In the genomic region with DNA sequence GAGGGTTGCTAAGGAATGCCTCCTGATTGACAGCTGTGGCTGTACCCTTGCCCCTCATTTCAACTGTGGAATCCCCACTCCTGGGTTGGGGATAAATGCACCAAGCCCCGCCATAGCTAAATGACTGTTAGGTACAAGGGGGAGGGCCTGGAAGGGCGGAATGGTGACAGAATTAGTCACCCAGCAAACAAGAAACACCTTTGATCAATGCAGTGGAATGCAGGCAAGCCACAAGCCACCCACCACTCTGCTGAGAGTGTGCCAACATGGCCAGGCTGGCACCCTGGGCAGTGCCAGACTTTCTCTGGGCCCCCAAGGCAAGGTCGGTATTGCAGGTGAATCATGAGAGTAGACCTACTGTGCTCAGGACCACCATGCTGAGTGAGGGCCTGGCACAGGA, we compare ENCODE assay signal across 26 mouse cellular contexts. TPM values are rescaled to one million over a fixed set of nuclear protein-coding genes. Genes with fewer than 3 reads are reported as not detected.
DNase-seq lines count a peak whose midpoint lies in the region; ATAC-seq and TF ChIP-seq lines count a peak whose summit lies in the region.
"Had no signal": no experiment of that assay in that cellular context is flagged by ENCODE, and none has a peak within 500 bp of the region (broad histone marks: within the 10 kb centered on the region; RNA-seq: fewer than 3 reads in every experiment).

No protein-coding gene starts in this region.

- H3K4me3 ChIP-seq in stomach, postnatal 0 days (ENCODE audit: low read depth, low read length): no peak overlapping the region
- H3K4me3 ChIP-seq: forebrain, embryonic 10.5 days; forebrain, embryonic 13.5 days; heart, embryonic 12.5 days; heart, embryonic 15.5 days had no signal

- no peak overlapping the region for H3K4me2 ChIP-seq in stomach, postnatal 0 days (replicated peaks; ENCODE audit: low read depth)
- H3K4me2 ChIP-seq: forebrain, embryonic 13.5 days; heart, embryonic 12.5 days; heart, embryonic 15.5 days; hindbrain, embryonic 14.5 days had no signal

- no peaks in the 10 kb centered on the region for H3K4me1 ChIP-seq in stomach, postnatal 0 days (replicated peaks; ENCODE audit: control insufficient read depth, insufficient read depth)
- H3K4me1 ChIP-seq: heart, embryonic 12.5 days; heart, embryonic 15.5 days had no signal

- H3K9me3 ChIP-seq in stomach, postnatal 0 days (ENCODE audit: control insufficient read depth, low read length): no peaks in the 10 kb centered on the region
- H3K9me3 ChIP-seq: forebrain, embryonic 10.5 days; forebrain, embryonic 13.5 days; heart, embryonic 12.5 days; heart, embryonic 15.5 days had no signal

- ATAC-seq in stomach, postnatal 0 days (ENCODE audit: low FRiP score, low TSS enrichment): peak; percentile 83
- ATAC-seq: CD4-positive, CD25-positive, alpha-beta regulatory T cell, adult 4 months; forebrain, embryonic 13.5 days; forebrain, embryonic 16.5 days; hindbrain, postnatal 0 days had no signal

- WGBS in stomach, postnatal 0 days: 60% methylated on average over 3 of the region's 3 CpGs

- H3K36me3 ChIP-seq in stomach, postnatal 0 days (ENCODE audit: control insufficient read depth, insufficient read depth, low read length): no peaks in the 10 kb centered on the region
- H3K36me3 ChIP-seq: forebrain, embryonic 10.5 days; heart, embryonic 12.5 days; heart, embryonic 15.5 days had no signal

- H3K27me3 ChIP-seq in stomach, postnatal 0 days (ENCODE audit: control insufficient read depth, insufficient read depth, low read length): no peaks in the 10 kb centered on the region
- H3K27me3 ChIP-seq: forebrain, embryonic 13.5 days had no signal

- TF ChIP-seq CTCF in stomach, postnatal 0 days (IDR thresholded peaks at IDR 0.05; ENCODE audit: low read depth): no peak

- no peak for TF ChIP-seq EP300 in stomach, postnatal 0 days (optimal IDR thresholded peaks at IDR 0.05)

- peak; percentile 4 for DNase-seq in lung, postnatal 36 days
- DNase-seq in lung, postnatal 25 days (ENCODE audit: low spot score): no peak
- peak; percentile 51 for DNase-seq in urinary bladder, postnatal 14 days (ENCODE audit: low spot score)
- DNase-seq in urinary bladder, postnatal 4 days (ENCODE audit: low spot score in 2 of 2): no peak
- DNase-seq in Muller cell, postnatal 12 days (ENCODE audit: inconsistent ontology term): peak; percentile 69
- DNase-seq in stomach, postnatal 0 days (ENCODE audit: low spot score): peak; percentile 65
- DNase-seq in layer of hippocampus, adult 8-10 months (ENCODE audit: low spot score in 2 of 2): no peak
- DNase-seq in frontal cortex, postnatal 36 days (ENCODE audit: low spot score in 2 of 2): no peak
- DNase-seq: adrenal gland, postnatal 10 days; adrenal gland, postnatal 36 days; cerebellum, adult 18-20 months; cerebellum, adult 9-10 months; cerebellum, postnatal 14 days; gastrocnemius, postnatal 25 days; heart, adult 18-20 months; heart, postnatal 10 days; heart, postnatal 36 days had no signal

- no peak overlapping the region for H3K27ac ChIP-seq in stomach, postnatal 0 days (replicated peaks)
- H3K27ac ChIP-seq: forebrain, embryonic 10.5 days; forebrain, embryonic 13.5 days; heart, embryonic 15.5 days; hindbrain, embryonic 14.5 days; hindbrain, postnatal 0 days had no signal

- no peak overlapping the region for H3K9ac ChIP-seq in stomach, postnatal 0 days (ENCODE audit: low read length)
- H3K9ac ChIP-seq: forebrain, embryonic 13.5 days; heart, embryonic 12.5 days; heart, embryonic 15.5 days; hindbrain, embryonic 14.5 days had no signal

RNA-seq across cellular contexts. Expression of a gene that starts 3.5 kb away (rescaled TPM):
- polyA plus RNA-seq in stomach, postnatal 0 days (2015; fragmentation: Nextera tagmentation; extraction: Ambion mirVana): 33.0 and 34.7 TPM in 2 replicates
- total RNA-seq in layer of hippocampus, adult 8-10 months (2022): 100 to 1,000 TPM in 1 of 4 experiments, 10 to 100 TPM in 3; 80.7 to 107 (median 88.1) TPM
- total RNA-seq: heart, postnatal 36 days had no signal
- polyA plus RNA-seq: C2C12 had no signal

Comparison
In these comparisons a context has a peak if more than half of its experiments do, and no peak if none do; other contexts are left out.
1. DNase-seq: peak in lung, postnatal 36 days (single experiment), urinary bladder, postnatal 14 days (single experiment), Muller cell, postnatal 12 days (single experiment) and stomach, postnatal 0 days (single experiment); none in lung, postnatal 25 days (single experiment), urinary bladder, postnatal 4 days (0 of 2), layer of hippocampus, adult 8-10 months (0 of 2) and frontal cortex, postnatal 36 days (0 of 2).